9 mouse cellular contexts compared by ENCODE assay signal in the genomic region with DNA sequence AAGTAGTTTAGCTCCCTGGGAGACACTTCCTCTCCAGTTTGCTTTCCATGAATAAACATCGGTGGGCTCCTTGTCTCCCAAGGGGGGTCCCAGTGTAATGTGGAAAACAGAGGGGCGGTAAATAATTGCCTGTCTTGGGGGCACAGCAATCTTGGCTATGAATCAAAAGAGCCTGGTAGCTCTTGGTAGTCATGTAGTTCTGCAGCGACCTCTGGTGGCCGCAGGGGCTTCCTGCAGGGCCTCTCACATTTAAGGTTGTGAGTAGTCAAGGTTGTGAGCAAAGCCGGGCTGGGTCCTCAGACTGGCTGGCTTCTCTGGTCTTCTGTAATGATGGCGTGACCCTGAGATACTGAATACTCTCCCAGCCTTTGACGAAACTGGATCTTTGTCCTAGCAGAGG. TPM values are rescaled to one million over a fixed set of nuclear protein-coding genes. Genes with fewer than 3 reads are reported as not detected.
DNase-seq lines count a peak whose midpoint lies in the region; ATAC-seq and TF ChIP-seq lines count a peak whose summit lies in the region.
"Had no signal": no experiment of that assay in that cellular context is flagged by ENCODE, and none has a peak within 500 bp of the region (broad histone marks: within the 10 kb centered on the region; RNA-seq: fewer than 3 reads in every experiment).

No protein-coding gene starts in this region.

- no peak overlapping the region for H3K27ac ChIP-seq in embryonic facial prominence, embryonic 10.5 days (replicated peaks)
- H3K27ac ChIP-seq in heart, embryonic 11.5 days (ENCODE audit: low read depth, low read length): peak overlapping the region; percentile 57; the same call in 1 of the 2 replicates

- no peak overlapping the region for H3K9ac ChIP-seq in heart, embryonic 11.5 days (ENCODE audit: low read depth, low read length)

- no peak overlapping the region; the same call in 1 of the 2 replicates for H3K4me2 ChIP-seq in heart, embryonic 11.5 days

- no peaks in the 10 kb centered on the region for H3K4me1 ChIP-seq in embryonic facial prominence, embryonic 10.5 days
- H3K4me1 ChIP-seq in heart, embryonic 11.5 days (ENCODE audit: control insufficient read depth, insufficient read depth, low read length): no peaks in the 10 kb centered on the region
- no peaks in the 10 kb centered on the region for H3K4me1 ChIP-seq in lung, adult 2 months (ENCODE audit: control insufficient read depth, insufficient read depth, low read length)

- H3K36me3 ChIP-seq in embryonic facial prominence, embryonic 10.5 days (replicated peaks): peaks cover 93% of the 10 kb centered on the region
- peaks cover 16% of the 10 kb centered on the region for H3K36me3 ChIP-seq in heart, embryonic 11.5 days (ENCODE audit: control insufficient read depth, insufficient read depth, low read length)

- 33% methylated on average over 7 of the region's 7 CpGs for WGBS in embryonic facial prominence, embryonic 10.5 days
- WGBS in heart, embryonic 11.5 days (ENCODE audit: insufficient replicate concordance): 31% methylated on average over 7 of the region's 7 CpGs
- 23% methylated on average over 7 of the region's 7 CpGs for WGBS in lung, adult 2 months

- DNase-seq in ES-CJ7 (ENCODE audit: low read depth, low spot score): peak; percentile 75
- peak; percentile 84 for DNase-seq in adrenal gland, postnatal 14 days
- peak; percentile 81 for DNase-seq in embryonic facial prominence, embryonic 10.5 days (ENCODE audit: low spot score)
- DNase-seq in kidney, postnatal 4 days: peak; percentile 82 to 83
- DNase-seq in lung, adult 2 months: peak; percentile 50
- DNase-seq in retina, postnatal 1 day: peak; percentile 83

- TF ChIP-seq POLR2A in lung, adult 2 months (IDR thresholded peaks at IDR 0.05; ENCODE audit: borderline replicate concordance, extremely low read depth, low read depth, low read length): no peak

- H3K9me3 ChIP-seq in embryonic facial prominence, embryonic 10.5 days: no peaks in the 10 kb centered on the region
- H3K9me3 ChIP-seq in heart, embryonic 11.5 days (replicated peaks; ENCODE audit: control insufficient read depth, low read length): no peaks in the 10 kb centered on the region

- peak; percentile 79 for TF ChIP-seq CTCF in lung, adult 2 months (IDR thresholded peaks at IDR 0.05; ENCODE audit: insufficient read depth, low read length)

- H3K27me3 ChIP-seq in embryonic facial prominence, embryonic 10.5 days (replicated peaks; ENCODE audit: low read depth, poor library complexity, severe bottlenecking): no peaks in the 10 kb centered on the region
- no peaks in the 10 kb centered on the region for H3K27me3 ChIP-seq in heart, embryonic 11.5 days (ENCODE audit: control insufficient read depth, insufficient read depth, low read length)

- no peak overlapping the region for H3K4me3 ChIP-seq in embryonic facial prominence, embryonic 10.5 days
- no peak overlapping the region for H3K4me3 ChIP-seq in heart, embryonic 11.5 days (ENCODE audit: low read depth, low read length)
- H3K4me3 ChIP-seq in lung, adult 2 months (replicated peaks; ENCODE audit: extremely low read depth, low read depth, low read length): no peak overlapping the region

- ATAC-seq in heart, embryonic 11.5 days (replicated peaks; ENCODE audit: insufficient number of reproducible peaks, low FRiP score, low TSS enrichment): no peak
- no peak for ATAC-seq in inflammation-experienced regulatory T-cells, adult 6 months

RNA-seq across cellular contexts. Expression of gene Dzip1l, which starts 33.1 kb away (rescaled TPM):
- total RNA-seq in adrenal gland, postnatal 14 days (2021): 5.1 TPM in 2 replicates
- polyA plus RNA-seq in embryonic facial prominence, embryonic 10.5 days (2016; fragmentation: Nextera tagmentation; extraction: Ambion mirVana): 25.9 and 27.8 TPM in 2 replicates
- 16.5 and 16.6 TPM in 2 replicates for polyA plus RNA-seq in heart, embryonic 11.5 days (2014; fragmentation: Nextera tagmentation; extraction: Ambion mirVana)
- polyA plus RNA-seq in lung, adult 2 months (2012; rRNA removed): 6.7 and 8.3 TPM in 2 replicates
- not detected for polyA plus RNA-seq in inflammation-experienced regulatory T-cells, adult 6 months (2017; shearing (Covaris generic))

RNA-seq across cellular contexts. Expression of gene A4gnt, which starts 50.1 kb away (rescaled TPM):
- total RNA-seq in adrenal gland, postnatal 14 days (2021): not detected in 2 replicates
- not detected in 2 replicates for polyA plus RNA-seq in embryonic facial prominence, embryonic 10.5 days (2016; fragmentation: Nextera tagmentation; extraction: Ambion mirVana)
- not detected in 2 replicates for polyA plus RNA-seq in heart, embryonic 11.5 days (2014; fragmentation: Nextera tagmentation; extraction: Ambion mirVana)
- polyA plus RNA-seq in lung, adult 2 months (2012; rRNA removed): 0.05 TPM in 1 of 2 replicates, not detected in the other
- polyA plus RNA-seq in inflammation-experienced regulatory T-cells, adult 6 months (2017; shearing (Covaris generic)): not detected
- polyA plus RNA-seq: liver, embryonic 16.5 days had no signal

RNA-seq across cellular contexts. Expression of gene Cldn18, which starts 54.7 kb away (rescaled TPM):
- not detected in 2 replicates for total RNA-seq in adrenal gland, postnatal 14 days (2021)
- not detected in 2 replicates for polyA plus RNA-seq in embryonic facial prominence, embryonic 10.5 days (2016; fragmentation: Nextera tagmentation; extraction: Ambion mirVana)
- 0.13 TPM in 1 of 2 replicates, not detected in the other for polyA plus RNA-seq in heart, embryonic 11.5 days (2014; fragmentation: Nextera tagmentation; extraction: Ambion mirVana)
- 532 and 587 TPM in 2 replicates for polyA plus RNA-seq in lung, adult 2 months (2012; rRNA removed)
- not detected for polyA plus RNA-seq in inflammation-experienced regulatory T-cells, adult 6 months (2017; shearing (Covaris generic))

Comparison
In these comparisons a context has a peak if more than half of its experiments do, and no peak if none do; other contexts are left out.
1. RNA of gene Cldn18, which starts 54.7 kb away (polyA plus RNA-seq): 532 to 587 TPM in lung, adult 2 months; 0.13 TPM in heart, embryonic 11.5 days, not detected in embryonic facial prominence, embryonic 10.5 days and not detected in inflammation-experienced regulatory T-cells, adult 6 months; every median in the first group is over 100 times any median in the second.
2. Peak in every context shown above with its lines, with median percentiles within 50 percentile points of each other: DNase-seq.